Mouse (Mus musculus): ENCODE data around the gene Rabggta. TPM values are rescaled to one million over a fixed set of nuclear protein-coding genes. Genes with fewer than 3 reads are reported as not detected.

Gene Rabggta
- polyA plus RNA-seq, 1 experiment, result 41.4 TPM

DNA sequence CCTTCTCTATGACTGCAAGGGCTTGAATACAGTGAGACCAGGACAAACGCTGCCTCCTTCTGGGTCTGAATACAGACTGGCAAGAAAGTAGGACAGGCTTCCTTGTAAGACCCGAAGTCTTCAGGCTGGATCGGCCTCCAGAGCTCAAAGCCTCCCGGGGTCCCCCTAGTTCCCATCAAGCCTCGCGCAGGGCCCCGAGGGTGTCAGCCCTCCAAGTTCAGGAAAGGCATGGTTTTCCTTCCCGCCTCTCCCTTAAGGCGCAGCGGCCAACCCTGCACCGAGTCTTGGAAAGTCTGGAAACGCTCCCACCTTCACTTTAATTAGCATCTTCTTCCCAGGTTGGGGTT, 50.6 kb downstream of the Rabggta start:
- H3K27ac ChIP-seq (ENCODE audit: control insufficient read depth, insufficient read depth, low read depth, low read length), result peak overlapping the region; percentile 100
- peak overlapping the region; percentile 99 for H3K4me3 ChIP-seq (ENCODE audit: control insufficient read depth, low read depth, low read length)
- no peaks in the 10 kb centered on the region for H3K27me3 ChIP-seq (ENCODE audit: control insufficient read depth, insufficient read depth, low read length)
- no peak for TF ChIP-seq CTCF (IDR thresholded peaks at IDR 0.05; ENCODE audit: control insufficient read depth, insufficient read depth, insufficient replicate concordance, low read depth, low read length)
- no peak for TF ChIP-seq POLR2A (IDR thresholded peaks at IDR 0.05; ENCODE audit: control insufficient read depth, low read depth, low read length)
- no peaks in the 10 kb centered on the region; the same call in 1 of the 2 replicates for H3K4me1 ChIP-seq (ENCODE audit: control insufficient read depth, insufficient read depth, low read length)
- H3K36me3 ChIP-seq (ENCODE audit: control insufficient read depth, insufficient read depth, low read length), result peaks cover 1% of the 10 kb centered on the region; the same call in 1 of the 2 replicates

Other genes with a start within 250 kb of the Rabggta start
- 27.2 and 28.8 TPM in 2 replicates for gene Dhrs4, start 243.5 kb downstream of the Rabggta start, polyA plus RNA-seq (2012; rRNA removed)
- 1.8 and 1.9 TPM in 2 replicates for gene Carmil3, start 231.6 kb downstream of the Rabggta start, polyA plus RNA-seq (2012; rRNA removed)
- gene Cpne6, start 211.8 kb downstream of the Rabggta start, polyA plus RNA-seq (2012; rRNA removed), result 0.06 and 0.29 TPM in 2 replicates
- 0.20 and 0.37 TPM in 2 replicates for gene Nrl, start 197.3 kb downstream of the Rabggta start, polyA plus RNA-seq (2012; rRNA removed)
- 2.8 and 5.7 TPM in 2 replicates for gene Pck2, start 182.0 kb downstream of the Rabggta start, polyA plus RNA-seq (2012; rRNA removed)
- gene Dcaf11, start 162.3 kb downstream of the Rabggta start, polyA plus RNA-seq (2012; rRNA removed), result 54.5 and 60.7 TPM in 2 replicates
- gene A730061H03Rik, start 161.9 kb downstream of the Rabggta start, polyA plus RNA-seq (2012; rRNA removed), result 2.1 and 2.3 TPM in 2 replicates
- gene Fitm1, start 146.6 kb downstream of the Rabggta start, polyA plus RNA-seq (2012; rRNA removed), result 40.2 and 52.7 TPM in 2 replicates
- gene Psme1, start 144.1 kb downstream of the Rabggta start, polyA plus RNA-seq (2012; rRNA removed), result 7.6 and 8.4 TPM in 2 replicates
- 5.8 and 6.4 TPM in 2 replicates for gene Emc9, start 137.0 kb downstream of the Rabggta start, polyA plus RNA-seq (2012; rRNA removed)
- 10.2 and 14.9 TPM in 2 replicates for gene Psme2, start 131.2 kb downstream of the Rabggta start, polyA plus RNA-seq (2012; rRNA removed)
- 7.8 and 8.9 TPM in 2 replicates for gene Rnf31, start 130.6 kb downstream of the Rabggta start, polyA plus RNA-seq (2012; rRNA removed)
- gene Irf9, start 118.7 kb downstream of the Rabggta start, polyA plus RNA-seq (2012; rRNA removed), result 4.1 and 4.4 TPM in 2 replicates
- 65.8 and 78.1 TPM in 2 replicates for gene Rec8, start 104.2 kb downstream of the Rabggta start, polyA plus RNA-seq (2012; rRNA removed)
- 519 and 558 TPM in 2 replicates for gene Ipo4, start 86.3 kb downstream of the Rabggta start, polyA plus RNA-seq (2012; rRNA removed)
- 1.9 and 2.1 TPM in 2 replicates for gene Gm49378, start 84.4 kb downstream of the Rabggta start, polyA plus RNA-seq (2012; rRNA removed)
- gene Tm9sf1, start 78.5 kb downstream of the Rabggta start, polyA plus RNA-seq (2012; rRNA removed), result 18.2 and 21.3 TPM in 2 replicates
- gene Tssk4, start 72.1 kb downstream of the Rabggta start, polyA plus RNA-seq (2012; rRNA removed), result 197 and 200 TPM in 2 replicates
- gene Mdp1, start 61.8 kb downstream of the Rabggta start, polyA plus RNA-seq (2012; rRNA removed), result 4.1 TPM in 2 replicates
- 29.6 and 35.9 TPM in 2 replicates for gene Gmpr2, start 50.3 kb downstream of the Rabggta start, polyA plus RNA-seq (2012; rRNA removed)
- 196 and 222 TPM in 2 replicates for gene Nedd8, start 50.1 kb downstream of the Rabggta start, polyA plus RNA-seq (2012; rRNA removed)
- 26.8 and 30.0 TPM in 2 replicates for gene Tinf2, start 40.4 kb downstream of the Rabggta start, polyA plus RNA-seq (2012; rRNA removed)
- 0.27 and 0.65 TPM in 2 replicates for gene Tgm1, start 8.3 kb downstream of the Rabggta start, polyA plus RNA-seq (2012; rRNA removed)
- 322 and 330 TPM in 2 replicates for gene Dhrs1, start 23.4 kb upstream of the Rabggta start, polyA plus RNA-seq (2012; rRNA removed)
- 142 and 144 TPM in 2 replicates for gene Nop9, start 23.4 kb upstream of the Rabggta start, polyA plus RNA-seq (2012; rRNA removed)
- 0.13 TPM in 1 of 2 replicates, not detected in the other for gene Cideb, start 36.2 kb upstream of the Rabggta start, polyA plus RNA-seq (2012; rRNA removed)
- gene Ltb4r2, start 39.2 kb upstream of the Rabggta start, polyA plus RNA-seq (2012; rRNA removed), result 0.07 and 0.11 TPM in 2 replicates
- gene Ltb4r1, start 43.7 kb upstream of the Rabggta start, polyA plus RNA-seq (2012; rRNA removed), result 0.11 and 0.20 TPM in 2 replicates
- gene Adcy4, start 61.8 kb upstream of the Rabggta start, polyA plus RNA-seq (2012; rRNA removed), result 0.38 and 0.82 TPM in 2 replicates
- gene Ripk3, start 66.6 kb upstream of the Rabggta start, polyA plus RNA-seq (2012; rRNA removed), result 4.1 and 4.8 TPM in 2 replicates
- gene Nfatc4, start 100.9 kb upstream of the Rabggta start, polyA plus RNA-seq (2012; rRNA removed), result 0.58 and 0.83 TPM in 2 replicates
- gene Nynrin, start 131.7 kb upstream of the Rabggta start, polyA plus RNA-seq (2012; rRNA removed), result 0.41 and 0.51 TPM in 2 replicates
- 1.0 and 1.1 TPM in 2 replicates for gene Cbln3, start 162.1 kb upstream of the Rabggta start, polyA plus RNA-seq (2012; rRNA removed)
- gene Khnyn, start 162.7 kb upstream of the Rabggta start, polyA plus RNA-seq (2012; rRNA removed), result 5.0 and 5.1 TPM in 2 replicates
- 50.7 and 55.1 TPM in 2 replicates for gene Sdr39u1, start 178.0 kb upstream of the Rabggta start, polyA plus RNA-seq (2012; rRNA removed)
- 0.10 TPM in 1 of 2 replicates, not detected in the other for gene Cma1, start 222.4 kb upstream of the Rabggta start, polyA plus RNA-seq (2012; rRNA removed)
- gene Cma2, start 228.7 kb upstream of the Rabggta start, polyA plus RNA-seq (2012; rRNA removed), result not detected in 2 replicates